Mouse (Mus musculus): ENCODE results near the gene Dus4l. TPM values are rescaled to one million over a fixed set of nuclear protein-coding genes. Genes with fewer than 3 reads are reported as not detected.
A peak's percentile ranks its signal among the peaks of the same experiment; 100 is the strongest.
"Not testable (repeated sequence)": the region's sequence is repeated elsewhere in the genome, so short reads cannot be mapped to it uniquely, and the experiment has no call there.

Dus4l gene
- 15.5 and 17.7 TPM in 2 replicates for total RNA-seq (2015)
- 10.0 and 15.4 TPM in 2 replicates for total RNA-seq (2017)

DNA sequence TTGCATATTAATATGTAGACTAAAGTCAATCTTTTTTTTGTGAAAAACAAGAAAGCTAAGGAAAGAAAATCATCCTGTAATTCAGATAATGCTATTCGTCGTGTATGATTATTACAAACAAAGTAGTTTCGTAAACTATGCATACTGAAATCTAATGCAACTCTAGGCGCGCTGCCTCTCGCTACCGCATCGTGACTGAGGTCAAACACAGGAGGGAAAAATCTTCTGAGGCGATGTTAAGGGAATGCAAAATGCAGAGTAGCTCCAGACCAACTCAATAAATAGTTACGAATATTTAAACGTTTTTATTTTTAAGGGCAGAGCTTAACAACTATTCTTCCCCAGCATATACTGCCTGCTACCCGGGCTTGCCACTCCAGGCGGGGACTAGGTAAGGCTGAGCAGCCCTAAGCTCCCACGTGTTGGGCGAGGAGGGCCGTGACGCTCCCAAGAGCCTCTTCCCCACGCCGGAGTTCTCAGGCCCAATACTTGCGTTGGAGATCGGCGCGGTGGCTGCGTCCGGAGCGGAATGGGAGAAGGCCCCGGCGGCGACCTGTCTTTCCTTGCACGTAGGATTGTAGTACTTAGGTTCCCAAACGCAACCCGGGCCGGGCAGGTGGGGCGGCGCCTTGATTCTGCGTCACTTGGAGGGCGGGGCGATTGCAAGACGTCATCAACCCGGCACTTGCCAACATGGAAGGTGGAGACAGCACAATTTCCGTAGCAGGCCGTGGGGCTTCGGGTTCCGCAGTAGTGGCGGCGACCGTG lies at the start of gene Dus4l, which contains the start of gene Cog5:
Dus4l (minus strand) TSS at position 630 of the 768 bp plus-strand sequence.
Cog5 (plus strand) TSS at position 673 of the 768 bp plus-strand sequence.
- peak; percentile 94 for ATAC-seq (replicated peaks; ENCODE audit: poor library complexity)

DNA sequence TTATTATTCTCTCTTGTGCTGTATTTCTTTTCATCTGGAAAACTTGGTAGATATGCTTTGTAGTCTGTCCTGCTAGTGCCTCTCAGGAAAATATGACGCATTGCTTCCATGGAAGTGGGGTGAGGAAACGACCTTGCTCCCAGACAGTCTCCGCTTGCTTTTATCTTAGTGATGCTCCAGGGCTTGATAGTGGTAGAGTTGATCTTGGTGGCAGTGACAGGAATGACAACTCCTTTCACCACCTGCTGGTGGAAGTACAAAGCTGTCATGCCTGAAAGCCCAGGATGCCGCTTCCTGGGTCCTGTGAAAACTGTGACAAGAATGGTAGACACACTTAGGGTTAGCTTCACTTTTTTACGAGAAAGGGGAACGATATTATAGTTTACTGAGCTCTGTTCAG lies 49.3 kb upstream of the Dus4l start:
- 0 out of 2 replicates have a peak, but pooled peaks have one; percentile 31 for ATAC-seq (replicated peaks; ENCODE audit: poor library complexity)

DNA sequence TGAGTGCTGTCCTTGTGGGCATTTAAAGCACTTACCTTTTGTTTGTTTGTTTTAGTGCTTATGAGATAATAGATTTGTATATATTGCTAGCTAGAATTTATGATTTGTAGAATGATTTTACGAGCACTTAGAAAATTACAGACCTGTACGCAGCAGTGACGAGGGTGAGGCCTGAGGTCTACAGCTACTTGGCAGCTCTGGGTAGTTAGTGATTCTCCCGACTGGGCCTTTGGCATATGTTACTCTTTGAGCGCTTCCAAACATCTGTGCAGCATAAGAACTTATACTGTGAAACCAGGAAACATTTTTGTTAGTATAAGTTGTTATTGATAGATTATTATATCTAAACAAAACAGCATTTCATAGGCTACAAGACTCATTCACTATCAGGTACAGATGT lies 46.8 kb upstream of the Dus4l start:
- ATAC-seq (replicated peaks; ENCODE audit: poor library complexity) = no peak

DNA sequence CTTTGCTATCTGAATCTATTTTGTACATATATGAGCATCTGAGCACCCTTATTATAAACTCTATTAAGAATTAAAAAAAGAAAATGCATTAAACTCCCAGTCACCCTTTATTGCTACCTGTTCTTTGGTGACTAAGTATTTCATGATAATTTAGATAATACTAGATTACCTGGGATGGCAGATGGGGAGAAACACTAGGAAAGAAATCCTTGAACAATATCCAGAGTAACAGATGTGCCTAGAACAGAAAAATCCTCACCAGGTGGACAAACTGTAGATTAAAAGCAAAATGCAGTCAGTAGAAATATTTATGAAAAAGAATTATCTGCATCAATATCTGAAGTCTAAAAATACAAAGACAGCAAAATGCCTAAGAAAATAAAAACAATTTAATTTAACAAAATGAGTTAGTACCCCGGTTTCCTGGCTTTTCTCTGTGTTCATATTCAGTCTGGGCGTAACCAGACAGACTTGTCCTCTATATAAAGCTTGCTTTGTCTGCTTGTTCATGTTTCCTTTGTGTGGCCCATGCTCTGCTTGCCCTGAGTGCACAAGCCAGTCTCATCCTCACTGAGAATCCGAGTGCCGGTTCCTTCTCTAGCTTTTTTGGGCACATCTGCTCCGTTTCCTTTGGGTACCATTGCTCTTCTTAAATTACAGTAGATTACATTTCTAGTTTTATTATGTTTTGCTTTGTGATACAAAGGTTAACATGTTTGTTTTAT lies 46.2 kb upstream of the Dus4l start:
- no peak for ATAC-seq (replicated peaks; ENCODE audit: poor library complexity)

DNA sequence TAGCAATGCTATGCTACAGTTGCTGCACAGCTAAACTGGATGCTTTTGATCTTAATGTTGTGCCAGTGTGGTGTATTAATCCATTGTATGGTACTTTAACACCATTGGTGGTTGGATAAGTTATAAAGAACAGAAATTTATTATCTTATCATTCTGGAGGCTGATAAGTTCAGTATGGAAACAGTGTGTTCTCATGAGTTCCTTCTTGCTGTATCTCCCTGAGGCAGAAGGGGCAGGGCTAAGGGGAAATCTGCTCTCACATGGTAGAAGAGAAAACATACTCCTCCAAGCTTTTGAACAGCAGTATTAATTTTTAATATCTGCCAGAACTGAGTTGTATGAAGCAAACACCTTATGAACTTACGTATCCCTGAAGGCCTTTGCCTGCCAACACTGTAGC lies 38.7 kb upstream of the Dus4l start:
- ATAC-seq (replicated peaks; ENCODE audit: poor library complexity) = peak; percentile 42

DNA sequence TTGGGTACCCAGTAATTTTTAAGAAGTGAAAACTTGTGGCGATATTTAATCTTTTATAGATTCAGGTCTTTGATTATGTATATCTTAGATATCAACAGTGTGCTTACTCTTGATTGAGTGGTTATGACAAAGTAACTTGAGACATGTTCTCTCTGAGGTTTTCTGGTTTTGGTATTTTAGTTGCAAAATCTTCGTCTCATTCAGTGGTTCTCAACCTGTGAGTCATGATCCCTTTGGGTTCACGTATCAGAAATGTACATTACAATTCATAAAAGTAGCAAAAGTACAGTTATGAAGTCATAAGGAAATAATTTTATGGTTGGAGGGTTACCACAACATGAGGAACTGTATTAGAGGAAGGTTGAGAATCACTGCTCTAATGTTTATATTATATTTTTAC lies 32.1 kb upstream of the Dus4l start:
- no peak for ATAC-seq (replicated peaks; ENCODE audit: poor library complexity)

DNA sequence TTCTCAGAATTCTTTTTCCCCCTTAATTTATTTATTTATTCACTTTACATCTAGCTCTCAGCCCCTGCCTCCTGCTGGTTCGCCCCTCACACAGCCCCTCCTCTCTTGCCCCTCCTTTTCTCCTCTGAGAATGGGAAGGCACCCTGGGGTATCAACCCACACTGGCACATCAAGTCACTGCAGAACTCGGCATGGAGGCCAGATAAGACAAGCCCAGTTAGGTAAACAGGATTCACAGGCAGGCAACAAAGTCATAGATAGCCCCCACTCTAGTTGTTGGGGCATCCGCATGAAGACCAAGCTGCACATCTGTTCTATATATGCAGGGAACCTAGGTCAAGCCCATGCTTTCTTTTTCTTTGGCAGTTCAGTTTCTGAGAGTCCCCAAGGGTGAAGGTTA lies 12.6 kb upstream of the Dus4l start:
- no peak for ATAC-seq (replicated peaks; ENCODE audit: poor library complexity)

DNA sequence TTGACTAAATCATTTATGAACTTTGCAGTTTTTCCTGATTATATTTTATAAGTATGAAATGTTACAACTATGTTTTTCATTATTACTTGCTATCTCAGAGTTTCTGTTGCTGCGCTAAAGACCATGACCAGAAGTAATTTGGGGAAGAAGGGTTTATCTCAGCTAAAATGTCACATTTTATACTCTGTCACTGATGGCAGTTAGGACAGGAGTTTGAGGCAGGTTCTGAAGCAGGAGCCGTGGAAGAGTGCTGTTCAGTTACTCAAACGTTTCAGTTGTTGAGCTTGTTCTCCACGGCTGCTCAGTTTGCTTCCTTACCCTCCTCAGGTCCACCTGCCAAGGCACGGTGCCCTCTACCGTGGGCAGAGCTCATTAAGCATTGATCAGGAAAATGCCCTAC lies 11.4 kb upstream of the Dus4l start:
- ATAC-seq (replicated peaks; ENCODE audit: poor library complexity) = no peak

DNA sequence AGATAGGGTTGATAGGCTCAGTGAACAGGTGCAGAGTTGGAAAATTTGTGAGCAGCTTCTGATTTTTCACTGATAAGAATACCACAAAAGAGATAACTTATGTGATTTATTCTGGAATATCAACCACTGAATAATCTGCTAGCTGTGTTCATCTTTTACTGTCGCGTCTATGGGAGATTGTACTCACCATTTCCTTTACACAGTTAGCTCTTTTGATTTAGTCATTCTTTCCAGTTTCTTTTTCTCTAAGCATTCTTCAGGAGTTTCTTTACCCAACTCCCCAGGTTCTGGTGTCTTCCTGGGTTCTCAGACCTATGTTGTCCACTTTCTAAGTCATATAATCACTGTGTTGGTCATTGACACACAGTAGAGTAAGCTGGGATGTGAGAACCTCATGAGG lies 2.2 kb upstream of the Dus4l start:
- no peak for ATAC-seq (replicated peaks; ENCODE audit: poor library complexity)

DNA sequence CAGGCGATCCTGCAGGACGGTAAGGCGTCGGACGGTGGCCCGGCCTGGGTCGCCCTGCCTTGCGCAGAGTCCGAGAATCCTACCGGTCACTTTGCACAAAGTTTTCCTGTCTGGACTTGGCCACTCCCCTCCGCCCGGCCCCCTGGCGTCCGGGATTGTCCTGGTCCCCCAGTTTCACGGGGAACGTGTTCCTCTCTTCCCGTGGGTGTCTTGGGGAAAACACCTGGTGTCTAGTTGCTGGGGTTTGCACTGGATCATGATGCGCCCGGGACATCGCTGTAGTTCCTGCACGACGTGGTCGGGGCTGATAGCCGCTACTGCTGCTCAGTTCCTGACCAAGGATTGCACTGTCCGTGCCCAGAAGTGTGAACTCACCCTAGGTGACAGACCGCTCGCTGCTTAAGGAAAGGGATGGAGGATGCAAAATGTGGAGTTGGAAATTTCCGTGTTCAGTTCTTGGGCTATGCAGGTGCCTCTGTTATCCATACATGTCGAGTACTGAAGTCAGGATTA lies 395 bp upstream of the Dus4l start:
- ATAC-seq (replicated peaks; ENCODE audit: poor library complexity) = peak; percentile 63

DNA sequence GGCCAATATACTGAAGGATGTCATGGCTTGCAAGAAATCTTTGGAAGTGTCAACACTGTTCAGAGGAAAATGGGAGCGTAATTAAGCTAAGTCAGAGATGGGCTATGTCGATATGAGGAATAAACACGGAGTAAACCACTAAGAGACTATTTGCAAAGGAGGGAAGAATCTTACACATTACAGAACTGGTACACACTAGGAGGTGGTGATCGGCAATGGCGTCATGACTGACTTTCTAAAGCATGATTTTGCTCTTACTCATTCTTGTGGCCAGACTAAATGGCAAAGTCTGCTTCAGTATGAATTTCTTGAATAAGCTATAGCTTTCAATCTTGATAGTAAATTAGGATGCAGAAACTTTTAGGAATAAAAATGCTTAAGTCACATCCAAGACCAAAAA lies 1.0 kb downstream of the Dus4l start:
- ATAC-seq (replicated peaks; ENCODE audit: poor library complexity) = no peak

DNA sequence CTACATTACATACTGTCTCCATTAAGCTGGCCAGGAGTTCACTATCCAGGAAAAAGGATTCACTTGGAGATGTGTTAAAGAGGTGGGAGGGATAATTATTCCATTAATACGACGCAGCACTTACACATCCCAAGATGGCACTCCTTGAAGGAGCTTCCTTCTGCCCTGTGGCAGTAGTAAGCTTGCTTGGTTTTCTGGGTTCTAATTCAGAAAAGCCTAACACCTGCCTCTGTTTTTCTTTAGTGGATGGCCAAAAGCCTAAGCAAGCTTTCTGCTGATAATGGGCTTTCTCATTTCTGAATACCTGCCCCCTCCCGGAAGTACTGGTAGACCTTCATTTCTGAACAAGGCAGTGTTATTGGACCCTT lies 19.4 kb downstream of the Dus4l start:
- no peak for ATAC-seq (replicated peaks; ENCODE audit: poor library complexity)

DNA sequence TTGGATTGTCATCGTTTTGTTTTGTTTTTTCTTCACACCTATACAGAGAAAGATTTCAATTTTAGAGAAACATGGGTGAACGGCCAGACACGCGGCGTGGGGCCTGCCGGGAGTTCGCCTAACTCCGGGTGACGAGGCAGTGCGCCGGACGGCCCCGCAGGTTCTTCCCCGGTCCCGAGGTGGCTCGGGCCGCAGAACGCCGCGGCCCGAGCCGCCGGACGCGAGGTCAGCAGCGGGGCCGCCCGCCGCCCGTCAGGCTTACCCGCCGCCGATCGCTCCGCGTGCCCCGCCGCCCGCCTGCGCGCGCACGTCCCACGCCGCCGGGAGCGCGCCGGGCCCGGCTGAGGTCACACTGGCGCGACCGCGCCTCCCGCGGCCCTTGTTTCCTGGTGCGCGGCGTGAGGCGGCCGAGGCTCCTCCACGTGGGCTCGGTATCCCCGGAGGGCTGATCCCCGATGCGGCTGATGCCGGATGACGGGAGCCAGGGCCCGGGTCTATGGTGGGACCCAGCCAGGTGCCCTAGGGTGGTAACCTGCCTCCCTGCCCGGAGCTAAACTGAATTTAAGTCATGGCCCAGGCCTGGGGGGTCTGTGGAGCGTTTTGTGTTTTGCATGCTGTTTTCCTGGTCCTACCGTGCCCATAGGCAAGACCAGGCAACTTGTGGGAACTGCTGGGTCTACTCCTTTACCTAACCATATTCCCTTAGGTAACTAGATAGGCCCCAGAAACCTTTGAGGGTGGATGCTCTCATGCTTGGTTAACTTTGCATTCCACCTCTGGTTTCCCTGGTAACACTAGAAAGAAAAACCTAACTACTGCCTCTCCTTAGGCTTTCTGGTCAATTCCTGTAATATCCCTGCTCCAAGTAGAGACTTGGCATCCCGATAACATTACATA lies 20.0 kb downstream of the Dus4l start, which contains the start of gene Bcap29:
Bcap29 (minus strand) TSS at position 316 of the 897 bp plus-strand sequence.
- peak; percentile 94 for ATAC-seq (replicated peaks; ENCODE audit: poor library complexity)

DNA sequence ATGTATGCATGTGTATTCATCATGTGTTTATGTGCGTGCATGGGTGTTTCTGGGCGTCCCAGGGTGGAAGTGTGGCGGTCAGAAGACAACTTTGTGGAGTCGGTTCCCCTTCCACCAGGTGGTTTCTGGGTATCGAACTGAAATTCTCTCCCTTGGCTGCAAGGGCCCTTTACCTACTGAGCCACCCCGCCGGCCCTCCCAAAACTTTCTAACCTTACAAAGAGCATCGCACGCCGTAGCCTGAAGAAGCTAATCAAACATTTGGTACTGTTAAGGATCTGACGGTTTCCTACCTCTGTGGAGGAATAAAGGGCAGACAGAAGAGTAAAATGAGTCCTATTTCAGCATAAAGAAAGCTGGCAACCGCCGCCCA lies 20.7 kb downstream of the Dus4l start:
- ATAC-seq (replicated peaks; ENCODE audit: poor library complexity) = peak; percentile 62

DNA sequence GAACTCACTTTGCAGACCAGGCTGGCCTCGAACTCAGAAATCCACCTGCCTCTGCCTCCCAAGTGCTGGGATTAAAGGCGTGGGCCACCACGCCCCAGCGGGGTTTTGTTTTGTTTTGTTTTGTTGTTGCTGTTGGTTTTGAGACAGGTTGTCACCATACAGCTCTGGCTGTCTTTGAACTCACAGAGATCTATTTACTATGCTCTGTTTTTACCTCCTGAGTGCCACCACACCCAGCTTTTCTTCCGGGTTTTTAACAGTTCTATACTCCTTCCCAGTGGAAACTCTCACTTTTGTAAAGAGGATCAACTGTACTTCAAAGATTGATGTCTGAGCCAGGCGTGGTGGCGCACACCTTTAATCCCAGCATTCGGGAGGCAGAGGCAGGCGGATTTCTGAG lies 26.2 kb downstream of the Dus4l start:
- ATAC-seq (replicated peaks; ENCODE audit: poor library complexity) = not testable (repeated sequence)

DNA sequence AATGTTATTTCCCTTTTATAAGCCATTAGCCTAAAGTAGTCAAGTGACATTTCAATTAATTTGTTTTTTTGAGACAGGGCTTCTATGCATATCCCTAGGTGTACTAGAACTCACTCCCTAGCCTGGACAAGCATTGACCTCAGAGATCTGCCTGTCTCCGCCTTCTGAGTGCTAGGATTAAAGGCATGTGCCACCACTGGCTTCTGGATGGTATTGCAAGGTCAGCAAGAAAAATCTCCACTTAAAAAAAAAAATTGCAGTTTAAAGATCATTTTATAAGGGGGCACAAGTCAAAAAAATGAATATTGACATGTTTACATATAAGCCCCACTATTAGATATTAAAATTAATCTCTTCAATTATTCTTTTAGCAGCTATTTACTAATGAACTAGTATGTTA lies 29.6 kb downstream of the Dus4l start:
- ATAC-seq (replicated peaks; ENCODE audit: poor library complexity) = no peak

DNA sequence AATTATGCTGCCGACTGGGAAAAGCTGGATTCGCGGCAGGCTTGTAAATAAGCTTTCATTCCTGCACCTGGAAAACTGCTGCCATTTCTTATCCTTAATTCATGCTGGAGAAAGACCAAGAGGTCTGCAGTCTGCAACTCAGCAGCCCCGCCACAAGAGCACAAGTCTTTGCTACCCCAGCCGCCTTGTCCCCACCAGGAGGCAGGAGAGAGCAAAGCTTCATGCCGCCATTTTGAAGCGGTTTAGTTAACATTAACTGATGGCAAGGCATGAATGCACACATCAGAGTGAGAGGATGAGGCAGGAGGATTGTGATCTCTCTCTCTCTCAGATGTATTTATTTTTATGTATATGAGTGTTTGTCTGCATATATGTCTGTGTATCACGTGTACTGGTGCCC lies 34.5 kb downstream of the Dus4l start:
- no peak for ATAC-seq (replicated peaks; ENCODE audit: poor library complexity)

DNA sequence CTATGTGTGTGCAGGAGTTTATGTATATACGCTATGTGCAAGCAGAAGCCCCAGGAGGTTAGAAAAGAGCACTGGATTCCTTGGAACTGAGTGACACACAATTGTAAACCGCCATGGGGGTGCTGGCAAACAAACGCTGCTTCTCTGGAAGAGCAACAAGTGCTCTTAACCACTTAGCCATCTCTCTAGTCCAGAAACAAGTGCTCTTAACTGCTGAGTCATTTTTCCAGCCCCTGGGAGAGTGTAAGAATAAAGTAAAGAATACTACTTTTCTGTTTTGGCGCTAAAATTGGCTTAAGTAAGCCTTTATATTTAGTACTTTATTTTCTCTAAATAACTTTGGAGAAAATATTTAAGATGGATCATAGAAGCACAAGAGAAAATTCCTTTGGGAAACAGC lies 41.3 kb downstream of the Dus4l start:
- ATAC-seq (replicated peaks; ENCODE audit: poor library complexity) = no peak

DNA sequence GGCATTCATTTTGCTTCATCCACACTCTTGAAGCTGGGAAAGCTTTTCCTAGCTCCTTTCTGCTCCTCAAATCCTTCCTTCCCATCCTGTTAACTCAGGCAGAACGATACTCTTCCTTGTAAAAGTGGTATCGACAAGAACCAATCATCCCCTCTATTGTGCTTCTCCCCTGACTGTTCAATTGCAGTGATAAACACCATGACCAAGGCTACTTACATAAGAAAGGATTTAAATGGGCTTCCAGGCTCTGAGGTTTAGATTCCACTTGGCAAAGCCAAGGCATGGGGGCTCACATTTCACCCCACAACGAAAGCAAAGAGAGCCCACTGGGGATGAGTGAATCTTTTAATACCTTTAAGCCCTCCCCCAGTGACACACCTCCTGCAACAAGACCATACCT lies 46.5 kb downstream of the Dus4l start:
- no peak for ATAC-seq (replicated peaks; ENCODE audit: poor library complexity)

DNA sequence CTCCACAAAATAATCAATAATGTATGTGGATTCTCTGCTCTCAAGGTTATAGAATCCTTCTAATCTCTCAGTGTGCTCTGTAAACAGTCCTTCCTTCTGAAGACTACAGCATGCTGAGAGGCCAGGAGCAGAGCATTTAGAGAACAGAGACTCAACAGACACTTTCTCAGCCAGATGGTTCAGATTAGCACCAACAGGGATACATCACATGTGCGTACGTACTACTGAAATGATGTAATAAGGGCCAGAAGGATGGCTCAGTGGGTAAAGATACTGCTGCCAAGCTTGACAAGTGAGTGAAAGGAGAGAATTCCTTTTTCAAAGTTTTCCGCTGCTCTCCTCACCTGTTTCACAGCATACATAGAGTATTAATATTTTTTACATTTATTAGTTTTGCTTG lies 49.7 kb downstream of the Dus4l start:
- ATAC-seq (replicated peaks; ENCODE audit: poor library complexity) = no peak

DNA sequence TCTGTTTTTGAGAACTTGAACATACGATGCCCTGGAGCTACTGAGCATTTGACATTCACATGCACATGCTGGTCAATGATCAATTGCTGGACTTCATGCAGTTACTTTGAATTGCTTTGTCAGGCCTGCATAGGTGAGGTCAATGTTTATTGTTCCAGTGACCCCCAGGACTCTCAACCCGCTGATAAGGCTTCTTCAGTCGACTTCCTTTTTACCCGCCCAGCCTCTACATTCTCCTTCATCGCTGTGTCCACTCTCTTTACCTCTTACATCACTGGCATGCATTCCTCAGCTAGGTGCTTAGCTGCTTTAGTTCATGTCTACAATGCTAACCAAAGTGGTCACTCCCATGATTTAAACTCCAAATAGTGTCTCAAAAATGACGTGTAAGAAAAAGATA lies 51.0 kb downstream of the Dus4l start:
- no peak for ATAC-seq (replicated peaks; ENCODE audit: poor library complexity)
